Mouse (Mus musculus) limb, embryonic 14.5 days (tissue): ENCODE measurements around the gene Scamp1. TPM values are rescaled to one million over a fixed set of nuclear protein-coding genes. Genes with fewer than 3 reads are reported as not detected.
"Not testable (repeated sequence)": the region's sequence is repeated elsewhere in the genome, so short reads cannot be mapped to it uniquely, and the experiment has no call there.

Experiments
- ATAC-seq: fragments of 200-750 bp; cut with Nextera tagmentation; 2 replicates; pipeline ENCODE4 v1.8.0; 2017; ENCODE audit warnings: low read depth, moderate number of reproducible peaks, moderate TSS enrichment; ENCODE audit not compliant: low FRiP score
- DNase-seq: peaks from one replicate; pipeline ENCODE4 v3.0.0-alpha.2; 2015; ENCODE audit warnings: low spot score
- H3K27ac ChIP-seq: fragments of 300-500 bp; sonication (generic); replicated peaks from 2 replicates; pipeline ENCODE4 v1.5.1; 2014; ENCODE audit warnings: low read depth, mild to moderate bottlenecking, low read length, moderate library complexity, mixed read lengths
- H3K27me3 ChIP-seq: fragments of 300-500 bp; sonication (generic); 2 replicates; pipeline ENCODE4 v1.6.1; 2014; ENCODE audit warnings: low read length, mixed read lengths; ENCODE audit not compliant: control insufficient read depth, insufficient read depth
- H3K36me3 ChIP-seq: fragments of 300-500 bp; sonication (generic); 2 replicates; pipeline ENCODE4 v1.6.1; 2014; ENCODE audit warnings: mild to moderate bottlenecking, low read length, moderate library complexity, mixed read lengths; ENCODE audit not compliant: control insufficient read depth, insufficient read depth
- H3K4me1 ChIP-seq: fragments of 300-500 bp; sonication (generic); 2 replicates; pipeline ENCODE4 v1.6.1; 2014; ENCODE audit warnings: antibody characterized with exemption, low read length, mixed read lengths; ENCODE audit not compliant: control insufficient read depth, insufficient read depth
- H3K4me2 ChIP-seq: fragments of 300-500 bp; sonication (generic); replicated peaks from 2 replicates; pipeline ENCODE4 v1.6.1; 2014; ENCODE audit warnings: low read depth, mild to moderate bottlenecking, low read length, moderate library complexity; ENCODE audit not compliant: severe bottlenecking
- H3K4me3 ChIP-seq: fragments of 300-500 bp; sonication (generic); replicated peaks from 2 replicates; pipeline ENCODE4 v1.5.1; 2014; ENCODE audit warnings: low read length
- H3K9ac ChIP-seq: fragments of 300-500 bp; sonication (generic); 2 replicates; pipeline ENCODE4 v1.6.1; 2014; ENCODE audit warnings: mild to moderate bottlenecking, low read depth, low read length, moderate library complexity; ENCODE audit not compliant: severe bottlenecking
- H3K9me3 ChIP-seq: fragments of 300-500 bp; sonication (generic); 2 replicates; pipeline ENCODE4 v1.6.1; 2016; ENCODE audit warnings: low read length; ENCODE audit not compliant: control insufficient read depth
- POLR2A ChIP-seq: fragments of 200-500 bp; IDR thresholded peaks from 2 replicates; pipeline ENCODE4 v1.8.0; 2012; ENCODE audit warnings: inconsistent platforms, mild to moderate bottlenecking, moderate library complexity, borderline replicate concordance; ENCODE audit not compliant: insufficient read depth, insufficient read length; ENCODE audit errors: extremely low read depth
- WGBS: fragments of 180-500 bp; shearing (Covaris S2); extraction: QIAGEN DNeasy Blood & Tissue Kit; methylation state at CpG from one replicate; pipeline ENCODE4 v1.1.7; 2014; 5-methylcytosine and 5-hydroxymethylcytosine counted together
- polyA plus RNA-seq, 2 experiments: library from polyadenylated mRNA; depleted of rRNA in 1 of 2; stranded (reverse) in 1 of 2; unstranded in 1 of 2; fragments of >200 nt; fragmentation: Nextera tagmentation in 1 of 2; extraction: Ambion mirVana in 1 of 2; gene quantifications; 2 replicates each; pipeline versions ENCODE4 v1.2.1 to v1.2.3; 2012 to 2014

The Scamp1 gene
- polyA plus RNA-seq, 2 experiments: 19.5 to 26.1 TPM

- DNase-seq (no peak), ATAC-seq (no peak)
- no peaks in the 10 kb centered on the region for H3K36me3 ChIP-seq
- H3K9ac ChIP-seq: no peak overlapping the region
- no peaks in the 10 kb centered on the region for H3K9me3 ChIP-seq
- no peak overlapping the region for H3K27ac ChIP-seq
- WGBS: 75% methylated on average over 1 of the region's 1 CpGs
- no peak overlapping the region for H3K4me2 ChIP-seq
- H3K4me3 ChIP-seq: no peak overlapping the region
- H3K27me3 ChIP-seq: no peaks in the 10 kb centered on the region
- no peaks in the 10 kb centered on the region for H3K4me1 ChIP-seq
- no peak for TF ChIP-seq POLR2A
These were observed 35.6 kb upstream of the Scamp1 start for GRCm38 (mm10) chr13:94321094-94321792.

GRCm38 (mm10) chr13:94316975-94317511, 31.4 kb upstream of the Scamp1 start:
- DNase-seq (no peak), ATAC-seq (no peak)
- Histone ChIP-seq H3K4me3 (no peak overlapping the region), H3K9ac (no peak overlapping the region), H3K27ac (no peak overlapping the region), H3K4me1 (no peaks in the 10 kb centered on the region), H3K36me3 (no peaks in the 10 kb centered on the region), H3K9me3 (no peaks in the 10 kb centered on the region), H3K27me3 (no peaks in the 10 kb centered on the region), H3K4me2 (no peak overlapping the region)
- WGBS: 86% methylated on average over 10 of the region's 10 CpGs
- no peak for TF ChIP-seq POLR2A

GRCm38 (mm10) chr13:94312812-94313211, 27.2 kb upstream of the Scamp1 start:
- H3K9me3 ChIP-seq, H3K27ac ChIP-seq, H3K4me3 ChIP-seq, H3K4me2 ChIP-seq, H3K9ac ChIP-seq, DNase-seq, H3K27me3 ChIP-seq, H3K4me1 ChIP-seq, H3K36me3 ChIP-seq, ATAC-seq: not testable (repeated sequence)
- WGBS: 89% methylated on average over 8 of the region's 8 CpGs

- no peak for TF ChIP-seq POLR2A
- 78% methylated on average over 2 of the region's 2 CpGs for WGBS
- no peaks in the 10 kb centered on the region for H3K9me3 ChIP-seq
- H3K27me3 ChIP-seq: no peaks in the 10 kb centered on the region
- no peak overlapping the region for H3K27ac ChIP-seq
- H3K4me1 ChIP-seq: 0 out of 2 replicates have a peak, but pooled peaks cover 5% of the 10 kb centered on the region
- H3K4me2 ChIP-seq: no peak overlapping the region
- no peaks in the 10 kb centered on the region for H3K36me3 ChIP-seq
- no peak overlapping the region for H3K9ac ChIP-seq
- no peak for DNase-seq
- H3K4me3 ChIP-seq: no peak overlapping the region
- ATAC-seq: no peak
These were observed 22.6 kb upstream of the Scamp1 start for GRCm38 (mm10) chr13:94308279-94308678.

GRCm38 (mm10) chr13:94307531-94307930, 21.9 kb upstream of the Scamp1 start:
- no peak for ATAC-seq

More at GRCm38 (mm10) chr13:94307531-94307930, 21.9 kb upstream of the Scamp1 start:
- Histone ChIP-seq H3K9me3 (no peaks in the 10 kb centered on the region), H3K4me1 (0 out of 2 replicates have a peak, but pooled peaks cover 5% of the 10 kb centered on the region), H3K27ac (no peak overlapping the region), H3K4me3 (no peak overlapping the region), H3K27me3 (no peaks in the 10 kb centered on the region), H3K9ac (no peak overlapping the region), H3K36me3 (no peaks in the 10 kb centered on the region), H3K4me2 (no peak overlapping the region; the same call in 1 of the 2 replicates)
- TF ChIP-seq POLR2A: no peak
- no peak for DNase-seq
- 90% methylated on average over 7 of the region's 7 CpGs for WGBS
